Mouse (Mus musculus) liver, embryonic 14.5 days (tissue): ENCODE data around the gene Tnni3. TPM values are rescaled to one million over a fixed set of nuclear protein-coding genes. Genes with fewer than 3 reads are reported as not detected.
A peak's percentile ranks its signal among the peaks of the same experiment; 100 is the strongest.

Experiments
- ATAC-seq: fragments of 200-750 bp; cut with Nextera tagmentation; 2 replicates; pipeline ENCODE4 v1.8.0; 2017; ENCODE audit warnings: moderate number of reproducible peaks, mild to moderate bottlenecking, moderate library complexity; ENCODE audit not compliant: insufficient read depth
- DNase-seq, 3 experiments: peaks; one replicate each; pipeline ENCODE4 v3.0.0-alpha.2; 2012 to 2013; ENCODE audit warnings: low read depth in 3 of 3, low spot score in 3 of 3
- H3K27ac ChIP-seq: fragments of 300-500 bp; sonication (generic); 2 replicates; pipeline ENCODE4 v1.5.1; 2014; ENCODE audit warnings: moderate library complexity, mild to moderate bottlenecking, control low read depth, inconsistent platforms
- H3K27me3 ChIP-seq: fragments of 300-500 bp; sonication (generic); 2 replicates; pipeline ENCODE4 v1.6.1; 2014; ENCODE audit warnings: mild to moderate bottlenecking, low read length, moderate library complexity; ENCODE audit not compliant: control insufficient read depth, insufficient read depth
- H3K36me3 ChIP-seq: fragments of 300-500 bp; sonication (generic); replicated peaks from 2 replicates; pipeline ENCODE4 v1.6.1; 2014; ENCODE audit warnings: low read depth; ENCODE audit not compliant: control insufficient read depth, insufficient read depth
- H3K4me1 ChIP-seq, 2 experiments: fragments of 200-500 bp in 1 of 2; fragments of 300-500 bp in 1 of 2; sonication (generic) in 1 of 2; replicated peaks; 2 replicates each; pipeline ENCODE4 v1.6.1; 2012 to 2014; ENCODE audit warnings: antibody characterized with exemption in 1 of 2, inconsistent platforms in 1 of 2, low read length in 1 of 2; ENCODE audit not compliant: control insufficient read depth in 2 of 2, insufficient read depth in 2 of 2
- H3K4me2 ChIP-seq: fragments of 300-500 bp; sonication (generic); 2 replicates; pipeline ENCODE4 v1.6.1; 2014; ENCODE audit warnings: low read depth, mild to moderate bottlenecking, control low read depth, moderate library complexity
- H3K4me3 ChIP-seq, 2 experiments: fragments of 200-500 bp in 1 of 2; fragments of 300-500 bp in 1 of 2; sonication (generic) in 1 of 2; 2 replicates each; pipeline ENCODE4 v1.5.1; 2012 to 2014; ENCODE audit warnings: low read depth in 2 of 2, low read length in 2 of 2, mild to moderate bottlenecking in 2 of 2, control low read depth in 1 of 2, inconsistent platforms in 1 of 2, moderate library complexity in 1 of 2; ENCODE audit not compliant: insufficient read depth in 1 of 2
- H3K9ac ChIP-seq: fragments of 300-500 bp; sonication (generic); replicated peaks from 2 replicates; pipeline ENCODE4 v1.6.1; 2014; ENCODE audit warnings: mild to moderate bottlenecking, control low read depth, moderate library complexity
- H3K9me3 ChIP-seq: fragments of 300-500 bp; sonication (generic); 2 replicates; pipeline ENCODE4 v1.6.1; 2016; ENCODE audit warnings: low read length, mixed read lengths; ENCODE audit not compliant: control insufficient read depth
- CTCF ChIP-seq: IDR thresholded peaks from 2 replicates; pipeline ENCODE4 v1.5.1; 2016; ENCODE audit warnings: antibody characterized with exemption, low read depth, control low read depth
- EP300 ChIP-seq: IDR thresholded peaks from 2 replicates; pipeline ENCODE4 v1.6.1; 2016; ENCODE audit warnings: antibody characterized with exemption, low read depth
- WGBS: fragments of 180-500 bp; shearing (Covaris S2); extraction: QIAGEN DNeasy Blood & Tissue Kit; methylation state at CpG from one replicate; pipeline ENCODE4 v1.1.7; 2014; ENCODE audit not compliant: insufficient replicate concordance; 5-methylcytosine and 5-hydroxymethylcytosine counted together
- polyA plus RNA-seq, 2 experiments: library from polyadenylated mRNA; depleted of rRNA in 1 of 2; stranded (reverse) in 1 of 2; unstranded in 1 of 2; fragments of >200 nt; fragmentation: Nextera tagmentation in 1 of 2; extraction: Ambion mirVana in 1 of 2; gene quantifications; 2 replicates each; pipeline versions ENCODE4 v1.2.1 to v1.2.3; 2012 to 2014

Tnni3 gene
- polyA plus RNA-seq, 2 experiments = 0.35 TPM; not detected in 1

GRCm38 (mm10) chr7:4503100-4503499, 20.9 kb downstream of the Tnni3 start:
- ATAC-seq = no peak
- H3K4me1 ChIP-seq = peaks cover 23 to 40% of the 10 kb centered on the region in 2 experiments
- no peak for DNase-seq

GRCm38 (mm10) chr7:4502421-4503090, 21.5 kb downstream of the Tnni3 start:
- Histone ChIP-seq H3K4me3 (peak overlapping the region; percentile 86 to 90), H3K36me3 (no peaks in the 10 kb centered on the region; the same call in 1 of the 2 replicates), H3K27me3 (no peaks in the 10 kb centered on the region), H3K9ac (peak overlapping the region; percentile 93), H3K4me1 (peaks cover 23 to 40% of the 10 kb centered on the region in 2 experiments), H3K27ac (peak overlapping the region; percentile 86), H3K4me2 (peak overlapping the region; percentile 88), H3K9me3 (no peaks in the 10 kb centered on the region)
- DNase-seq (peak; percentile 57 to 79 (median 70)), ATAC-seq (0 out of 2 replicates have a peak, but pooled peaks have one; percentile 6)
- WGBS = 5% methylated on average over 14 of the region's 14 CpGs
- TF ChIP-seq CTCF (no peak), EP300 (no peak)

More at GRCm38 (mm10) chr7:4503100-4503499, 20.9 kb downstream of the Tnni3 start:
- TF ChIP-seq EP300 (no peak), CTCF (no peak)
- Histone ChIP-seq H3K27ac (peak overlapping the region; percentile 86), H3K9ac (no peak overlapping the region), H3K4me2 (peak overlapping the region; percentile 88), H3K4me3 (no peak overlapping the region), H3K27me3 (no peaks in the 10 kb centered on the region), H3K9me3 (no peaks in the 10 kb centered on the region), H3K36me3 (no peaks in the 10 kb centered on the region; the same call in 1 of the 2 replicates)
- WGBS = 67% methylated on average over 4 of the region's 4 CpGs

- DNase-seq (peak; percentile 82 to 85 (median 83)), ATAC-seq (peak; percentile 93)
- Histone ChIP-seq H3K4me2 (peak within 1 kb of the TSS; percentile 88), H3K36me3 (peaks cover 4% of the 10 kb centered on the region), H3K4me3 (peak within 1 kb of the TSS; percentile 86 to 90), H3K9ac (peak within 1 kb of the TSS; percentile 93), H3K27me3 (no peaks in the 10 kb centered on the region), H3K27ac (peak within 1 kb of the TSS; percentile 86), H3K4me1 (peaks cover 23 to 36% of the 10 kb centered on the region in 2 experiments), H3K9me3 (no peaks in the 10 kb centered on the region)
- WGBS = under 1% methylated on average over 61 of the region's 62 CpGs
- no peak for TF ChIP-seq EP300
These were observed 22.3 kb downstream of the Tnni3 start, which contains the start of gene Ppp1r12c for GRCm38 (mm10) chr7:4501558-4502397. Ppp1r12c (minus strand) TSS chr7:4501680.

- TF ChIP-seq CTCF = no peak
- TF ChIP-seq EP300 = no peak
- DNase-seq (no peak), ATAC-seq (peak; percentile 63)
- peaks cover 8% of the 10 kb centered on the region for H3K36me3 ChIP-seq
- peak overlapping the region; percentile 86 for H3K27ac ChIP-seq
- peak overlapping the region; percentile 80 to 86 for H3K4me3 ChIP-seq
- no peaks in the 10 kb centered on the region for H3K9me3 ChIP-seq
- peak overlapping the region; percentile 88 for H3K4me2 ChIP-seq
- peak overlapping the region; percentile 93 for H3K9ac ChIP-seq
- H3K27me3 ChIP-seq = no peaks in the 10 kb centered on the region
- under 1% methylated on average over 45 of the region's 52 CpGs for WGBS
- H3K4me1 ChIP-seq = peaks cover 23 to 36% of the 10 kb centered on the region in 2 experiments
These were observed 23.0 kb downstream of the Tnni3 start for GRCm38 (mm10) chr7:4500892-4501471.
